Mouse (Mus musculus) left cerebral cortex, adult 9 months (tissue): ENCODE measurements around the gene Prph.
"Not testable (repeated sequence)": the region's sequence is repeated elsewhere in the genome, so short reads cannot be mapped to it uniquely, and the experiment has no call there.

Source experiments
- DNase-seq, 2 experiments: peaks; one replicate each; pipeline ENCODE4 v3.0.0; 2022; ENCODE audit warnings: low spot score in 2 of 2

Gene Prph

DNA sequence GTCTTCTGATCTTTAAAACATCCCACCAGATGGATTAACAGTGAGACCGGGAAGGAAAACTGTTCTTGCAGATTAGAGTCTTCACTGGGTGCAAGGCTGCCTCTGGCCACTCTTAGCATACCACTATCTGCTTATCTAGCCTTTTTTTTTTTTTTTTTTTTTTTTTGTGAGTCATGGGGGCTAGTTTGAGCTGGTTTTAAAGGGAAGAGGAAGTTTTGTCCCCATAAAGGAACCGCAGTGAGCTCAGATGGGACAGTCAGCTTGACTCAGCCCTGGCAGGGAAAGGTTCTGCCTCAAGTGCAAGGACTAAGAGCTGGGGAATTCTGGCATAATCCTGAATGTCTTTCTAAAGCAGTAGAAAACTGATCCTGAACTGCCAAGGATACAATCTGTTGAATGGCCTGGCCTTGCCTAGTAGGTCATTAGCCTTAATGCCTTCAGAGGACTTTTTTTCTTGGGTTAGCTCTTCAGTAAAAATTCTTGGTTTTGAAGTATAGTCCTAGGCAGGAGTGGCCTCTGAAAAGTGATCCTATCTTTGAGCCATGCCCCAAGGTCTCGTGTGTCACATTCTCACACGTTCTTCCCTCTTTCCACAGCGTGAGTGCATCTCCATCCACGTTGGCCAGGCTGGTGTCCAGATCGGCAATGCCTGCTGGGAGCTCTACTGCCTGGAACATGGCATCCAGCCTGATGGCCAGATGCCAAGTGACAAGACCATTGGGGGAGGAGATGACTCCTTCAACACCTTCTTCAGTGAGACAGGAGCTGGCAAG is 21.3 kb upstream of the Prph start:
- no peak for DNase-seq

DNA sequence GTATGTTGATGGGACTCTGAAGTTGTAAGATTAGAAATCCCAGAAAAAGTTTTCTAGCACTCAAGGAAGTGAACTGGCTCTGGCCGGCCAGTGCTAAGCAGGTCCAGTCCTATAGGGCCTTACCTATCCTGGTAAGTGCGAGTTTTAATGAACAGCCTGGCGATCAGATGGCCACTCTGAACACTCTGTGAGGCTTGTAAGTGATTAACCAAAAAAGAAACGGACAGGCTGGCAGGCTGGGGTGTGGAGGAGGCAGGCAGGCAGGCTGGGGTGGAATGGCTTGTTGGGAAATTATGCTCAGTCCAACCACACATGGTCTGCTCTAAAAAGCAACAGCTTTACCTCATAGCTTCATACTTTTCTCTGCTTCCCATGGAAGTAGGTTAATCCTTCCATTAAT is 19.5 kb upstream of the Prph start:
- peak in 1 of 2 experiments; percentile 43 for DNase-seq

DNA sequence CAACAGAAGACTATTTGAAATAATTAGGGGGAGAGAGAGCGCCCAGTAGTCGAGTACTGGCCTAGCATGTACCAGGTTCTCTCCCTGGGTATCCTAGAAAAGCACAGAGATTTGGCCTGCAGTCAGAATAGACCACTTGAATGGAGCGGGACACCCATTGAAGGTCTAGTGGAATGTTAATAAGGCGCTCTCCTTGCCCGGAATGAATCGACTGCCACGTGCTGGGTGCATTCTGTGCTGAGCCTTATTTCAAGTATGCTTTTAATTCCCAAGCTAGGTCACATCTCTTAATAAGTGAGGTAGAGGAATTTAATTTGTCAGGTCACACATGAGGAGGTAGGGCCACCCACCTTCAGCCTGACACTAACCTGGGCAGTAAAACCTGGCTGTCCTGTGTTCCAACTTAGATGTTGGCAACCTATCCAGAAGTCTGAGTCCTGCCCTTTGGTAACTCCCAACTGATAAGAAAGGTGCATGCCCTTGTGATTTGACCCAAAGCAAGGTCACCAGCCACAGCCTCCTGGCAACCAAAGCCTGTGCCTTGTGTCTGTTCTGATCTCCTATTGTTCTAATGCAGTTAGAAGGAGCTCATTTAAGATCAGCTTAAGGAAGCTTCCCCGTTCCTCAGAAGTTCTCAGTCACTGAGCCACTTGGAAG is 18.6 kb upstream of the Prph start:
- no peak for DNase-seq

DNA sequence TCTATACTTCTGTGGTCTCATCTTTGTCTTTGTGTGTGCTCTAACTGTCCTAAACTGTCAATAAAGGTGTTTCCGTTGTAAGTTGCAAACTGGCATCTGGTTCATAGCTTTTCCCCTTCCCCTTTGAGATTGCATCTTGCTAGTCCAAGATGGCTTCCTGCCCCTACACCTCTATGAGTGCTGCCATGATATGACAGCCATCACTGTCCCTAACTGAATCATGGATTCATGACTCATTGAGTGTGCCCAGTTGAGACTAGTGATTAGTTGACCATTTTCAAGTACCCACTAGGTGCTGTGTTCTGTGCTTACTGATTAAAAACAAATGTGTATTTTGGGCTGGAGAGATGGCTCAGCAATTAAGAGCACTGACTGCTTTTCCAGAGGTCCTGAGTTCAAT is 16.9 kb upstream of the Prph start:
- DNase-seq: no peak

DNA sequence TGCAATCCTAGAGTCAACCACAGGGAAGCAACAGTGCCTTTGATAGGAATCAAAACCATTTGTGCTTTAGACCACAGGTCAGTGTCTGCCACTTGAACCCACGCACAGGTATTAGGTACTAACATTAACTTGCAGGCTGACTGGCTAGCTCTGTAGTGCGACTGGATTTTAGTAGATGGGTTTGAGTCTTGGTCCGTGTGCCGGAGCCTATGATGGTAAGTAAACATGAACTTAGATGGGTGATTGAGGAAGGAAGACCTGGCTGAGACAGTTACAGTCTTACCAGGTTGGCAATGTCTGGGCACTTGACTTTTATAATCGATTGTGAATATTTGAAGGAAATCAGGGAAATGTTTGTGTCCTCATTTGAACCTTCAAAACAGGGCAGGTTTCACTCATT is 16.2 kb upstream of the Prph start:
- DNase-seq: no peak

DNA sequence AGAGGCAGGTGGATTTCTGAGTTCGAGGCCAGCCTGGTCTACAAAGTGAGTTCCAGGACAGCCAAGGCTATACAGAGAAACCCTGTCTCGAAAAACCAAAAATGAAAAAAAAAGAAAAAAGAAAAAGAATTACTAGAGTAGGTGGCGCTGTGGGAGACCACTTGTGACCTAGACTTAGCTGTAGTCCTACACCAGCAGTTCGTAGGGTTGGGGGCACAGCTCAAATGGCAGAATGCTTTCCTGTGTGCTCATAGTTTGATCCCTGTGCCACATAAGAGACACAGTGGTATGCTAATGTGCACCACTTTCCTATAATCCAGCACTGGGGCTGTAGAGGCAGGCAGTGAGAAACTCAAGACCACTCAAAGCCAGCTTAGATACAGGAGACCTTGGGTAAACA is 15.7 kb upstream of the Prph start:
- DNase-seq: no peak

DNA sequence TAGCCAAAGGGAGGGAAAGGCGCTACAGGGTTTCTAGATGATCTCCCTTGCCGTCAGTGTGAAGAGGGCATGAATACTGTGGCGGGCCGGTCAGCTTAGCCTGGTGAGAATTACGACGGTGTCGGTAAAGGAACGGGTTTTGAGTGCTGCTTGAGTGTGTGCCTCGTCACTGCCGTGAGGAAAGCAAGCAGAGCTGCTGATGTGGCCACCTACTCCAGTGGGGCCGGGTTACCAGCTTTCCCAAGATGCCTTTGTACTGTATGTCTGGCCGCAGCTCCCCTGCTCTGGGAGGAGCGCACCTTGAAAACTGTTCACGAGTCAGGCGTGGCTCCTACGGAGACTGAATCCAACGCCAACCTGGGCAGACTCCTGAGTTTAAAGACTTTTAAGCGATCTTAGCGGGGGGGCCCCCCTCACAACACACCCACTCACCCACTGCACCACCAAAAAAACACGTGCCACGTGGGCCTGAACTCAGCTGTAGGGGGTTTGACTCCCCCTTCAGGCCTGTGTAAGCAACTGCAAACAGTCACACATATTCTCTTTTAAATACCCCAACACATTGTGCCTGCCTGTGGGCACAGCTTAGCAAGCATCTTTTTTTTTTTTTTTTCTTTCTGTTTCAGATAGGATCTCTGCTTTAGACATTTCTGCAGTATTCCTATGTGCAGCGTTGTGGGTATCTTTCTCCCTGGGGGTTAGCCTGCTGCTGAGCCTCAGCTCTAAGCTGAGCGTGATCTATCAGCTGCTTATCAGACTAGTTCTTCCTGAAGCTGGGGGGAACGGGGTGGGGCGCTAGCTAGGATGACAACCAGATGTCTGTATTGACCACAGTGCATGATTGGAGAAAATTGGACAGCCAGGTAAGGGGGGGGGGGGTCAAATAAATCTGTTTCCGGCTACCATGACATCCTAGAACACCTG is 14.7 kb upstream of the Prph start:
- no peak for DNase-seq

DNA sequence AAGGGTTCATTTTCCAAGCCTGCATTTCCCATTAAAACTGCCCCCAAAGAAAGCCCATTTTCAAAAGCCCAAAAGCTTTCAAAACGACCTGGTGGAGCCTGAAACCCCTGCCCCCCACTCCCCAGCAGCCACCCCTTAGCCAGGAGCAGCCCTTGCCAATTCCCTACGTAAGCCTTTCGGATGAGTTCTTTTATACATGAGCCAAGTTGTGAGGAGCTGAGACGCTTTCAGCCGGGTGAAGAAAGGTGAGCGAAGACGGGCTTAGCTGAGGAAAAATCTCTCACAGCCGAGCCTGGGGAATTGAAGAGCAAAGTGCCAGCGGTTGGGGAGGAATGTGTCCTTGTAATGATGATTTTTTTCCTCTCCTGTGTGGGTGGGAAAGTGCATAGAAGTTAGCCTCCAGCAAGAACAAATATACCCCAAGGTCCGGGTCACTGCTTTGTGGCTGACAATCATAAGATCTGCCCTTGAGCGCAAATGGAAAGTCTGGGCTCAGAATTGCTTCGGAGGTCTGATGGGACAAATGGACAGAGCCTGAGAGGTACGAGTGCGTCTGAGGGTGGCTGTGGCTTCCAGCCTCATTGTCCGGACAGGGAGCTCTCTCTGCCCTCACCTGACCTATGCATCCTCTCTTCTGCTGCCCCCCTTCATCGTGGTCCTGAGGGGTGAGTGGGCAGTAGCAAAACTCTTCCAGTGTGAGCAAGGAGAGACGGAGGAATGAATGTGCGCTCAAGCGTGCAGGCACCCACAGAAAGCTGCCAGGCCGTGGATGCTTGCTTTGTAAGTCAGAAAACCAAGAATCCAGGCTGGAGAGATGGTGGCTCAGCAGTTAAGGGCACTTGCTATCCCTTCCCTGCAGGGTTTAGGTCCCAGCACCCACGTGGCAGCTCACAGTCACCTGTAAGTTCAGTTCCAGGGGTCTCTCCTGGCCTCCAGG is 13.8 kb upstream of the Prph start:
- no peak for DNase-seq

DNA sequence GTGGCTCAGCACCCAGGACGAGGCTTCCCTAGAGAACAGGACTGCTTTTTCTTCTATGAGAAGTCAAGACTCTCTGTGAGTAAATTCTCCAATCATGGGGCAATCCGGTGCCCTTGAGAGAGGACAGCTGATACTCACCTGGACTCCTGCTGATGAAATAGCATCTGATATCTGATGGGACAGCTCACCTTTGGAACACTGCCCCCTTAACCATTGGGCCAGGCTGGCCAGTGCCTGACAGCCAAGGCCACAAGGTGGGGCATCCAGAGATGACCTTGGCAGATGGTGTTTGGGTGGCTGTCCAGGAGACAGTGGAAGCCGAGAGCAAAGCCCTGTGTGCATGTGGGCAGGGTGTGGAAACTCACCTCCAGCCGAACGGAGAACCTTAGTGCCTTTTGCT is 12.6 kb upstream of the Prph start:
- no peak for DNase-seq

DNA sequence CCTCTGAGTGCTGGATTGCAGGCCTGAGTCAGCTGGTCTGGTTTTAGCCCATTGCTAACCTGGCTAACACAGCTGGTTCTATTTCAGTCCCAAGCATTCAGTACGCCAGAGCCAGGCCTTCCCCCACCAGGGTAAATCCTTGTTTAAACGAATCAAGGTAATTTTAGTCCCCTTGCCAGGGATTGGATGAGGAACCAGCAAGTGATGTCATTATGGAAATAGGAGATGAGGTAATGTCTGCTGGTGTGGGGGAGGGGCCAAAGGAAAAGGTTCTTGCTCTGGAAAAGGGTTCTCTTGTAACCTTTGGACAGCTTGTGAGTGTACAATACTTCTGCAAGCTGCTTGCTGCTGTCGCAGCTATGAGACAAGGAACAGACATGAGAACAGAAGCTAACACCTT is 10.1 kb upstream of the Prph start:
- DNase-seq: no peak

DNA sequence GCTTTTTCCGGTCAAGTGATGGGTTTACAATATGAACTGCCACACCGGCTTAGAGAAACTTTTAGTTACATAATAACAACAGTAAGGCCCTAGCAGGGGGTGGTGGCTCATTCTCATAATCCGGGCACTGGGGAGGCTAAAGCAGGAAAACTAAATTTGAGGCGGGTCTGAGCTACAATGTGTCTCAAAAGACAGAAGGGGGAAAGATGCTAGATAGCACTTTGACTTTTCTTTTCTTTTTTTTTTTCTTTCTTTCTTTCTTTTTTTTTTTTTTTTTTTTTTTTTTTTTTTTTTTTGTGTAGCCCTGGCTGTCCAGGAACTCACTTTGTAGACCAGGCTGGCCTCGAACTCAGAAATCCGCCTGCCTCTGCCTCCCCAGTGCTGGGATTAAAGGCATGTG is 9.2 kb upstream of the Prph start:
- DNase-seq: not testable (repeated sequence)

DNA sequence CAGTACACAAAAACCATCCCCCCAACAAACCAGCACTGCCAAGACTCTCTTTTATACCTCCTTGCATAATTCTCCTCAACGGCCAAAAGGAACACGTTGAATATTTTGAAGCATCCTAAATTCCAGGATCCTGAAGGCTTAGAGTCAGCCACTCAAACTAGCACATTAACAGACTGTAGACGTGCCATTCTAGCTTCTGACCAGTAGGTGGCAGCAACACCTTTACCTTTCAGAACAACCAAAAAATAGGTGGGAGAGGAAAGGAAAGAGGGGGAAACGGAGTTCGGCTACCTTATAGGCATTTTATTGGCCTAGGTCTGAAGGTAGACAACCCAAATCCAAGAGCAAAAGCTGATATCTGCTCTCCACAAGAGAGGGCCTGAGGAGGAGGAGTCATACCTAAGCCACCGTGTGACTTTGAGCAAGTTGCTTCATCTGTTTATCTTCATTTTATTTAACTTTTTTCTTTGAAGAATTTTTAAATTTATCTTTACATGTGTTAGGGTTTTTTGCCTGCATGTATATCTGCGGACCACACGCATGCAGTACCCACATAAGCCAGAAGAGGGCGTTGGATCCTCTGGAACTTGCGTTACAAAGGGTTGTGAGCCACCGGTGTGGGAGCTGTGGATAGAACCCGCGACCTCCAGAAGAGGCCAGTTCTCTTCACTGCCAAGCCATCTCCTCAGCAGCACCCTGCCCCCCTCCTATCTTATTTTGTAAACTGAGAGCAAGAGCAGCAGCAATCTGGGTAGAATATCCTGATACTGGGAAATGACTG is 5.3 kb upstream of the Prph start:
- DNase-seq: peak in 1 of 2 experiments; percentile 71

DNA sequence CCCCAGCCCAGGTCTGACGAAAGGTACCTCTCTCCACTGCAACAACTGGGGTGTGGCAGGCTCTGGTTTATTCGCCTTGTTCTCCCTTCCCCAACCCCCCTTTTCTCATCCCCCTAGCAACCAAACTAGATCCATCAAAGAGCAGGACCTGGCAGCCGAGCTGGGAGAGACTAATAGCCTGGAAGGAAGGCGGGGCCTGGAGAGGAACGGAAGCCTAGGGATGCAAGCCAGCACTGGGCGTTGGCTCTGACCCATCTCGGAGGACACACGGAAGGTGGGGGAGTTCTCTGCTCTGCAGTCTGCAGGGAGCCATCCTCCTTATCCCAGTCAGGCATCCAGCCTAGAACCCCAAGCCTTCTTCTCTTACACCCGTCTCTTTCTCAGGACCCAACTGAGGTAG is 1.6 kb upstream of the Prph start:
- no peak for DNase-seq

DNA sequence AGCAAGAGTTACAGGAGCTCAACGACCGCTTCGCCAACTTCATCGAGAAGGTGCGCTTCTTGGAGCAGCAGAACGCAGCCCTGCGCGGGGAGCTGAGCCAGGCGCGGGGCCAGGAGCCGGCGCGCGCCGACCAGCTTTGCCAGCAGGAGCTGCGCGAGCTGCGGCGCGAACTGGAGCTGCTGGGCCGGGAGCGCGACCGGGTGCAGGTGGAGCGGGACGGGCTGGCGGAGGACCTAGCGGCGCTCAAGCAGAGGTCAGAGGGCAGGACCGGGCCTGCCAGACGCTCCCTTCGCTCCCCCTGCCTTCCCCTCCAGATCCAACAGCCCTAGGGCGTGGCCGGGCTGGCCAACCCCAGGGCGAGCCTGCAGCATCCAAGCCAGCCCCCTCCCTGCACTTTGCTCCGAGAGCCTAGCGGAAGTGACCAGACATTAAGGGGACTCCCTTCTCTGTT is 562 bp downstream of the Prph start:
- DNase-seq: no peak

DNA sequence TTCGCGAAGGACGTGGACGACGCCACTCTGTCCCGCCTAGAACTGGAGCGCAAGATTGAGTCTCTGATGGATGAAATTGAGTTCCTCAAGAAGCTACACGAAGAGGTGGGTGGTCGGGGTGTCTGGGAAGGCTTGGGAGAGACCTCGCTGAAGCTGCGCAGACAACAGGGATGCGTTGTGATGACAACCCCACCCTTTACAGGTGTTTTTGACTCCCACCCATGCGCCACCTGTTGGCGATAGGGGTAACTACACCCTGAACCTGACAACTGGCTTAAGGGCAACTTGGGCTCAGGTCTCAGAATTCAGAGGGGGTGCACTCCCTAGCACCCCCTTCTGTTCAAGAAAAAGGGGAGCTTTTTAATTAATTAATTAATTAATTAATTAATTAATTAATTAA is 1.4 kb downstream of the Prph start:
- no peak for DNase-seq

DNA sequence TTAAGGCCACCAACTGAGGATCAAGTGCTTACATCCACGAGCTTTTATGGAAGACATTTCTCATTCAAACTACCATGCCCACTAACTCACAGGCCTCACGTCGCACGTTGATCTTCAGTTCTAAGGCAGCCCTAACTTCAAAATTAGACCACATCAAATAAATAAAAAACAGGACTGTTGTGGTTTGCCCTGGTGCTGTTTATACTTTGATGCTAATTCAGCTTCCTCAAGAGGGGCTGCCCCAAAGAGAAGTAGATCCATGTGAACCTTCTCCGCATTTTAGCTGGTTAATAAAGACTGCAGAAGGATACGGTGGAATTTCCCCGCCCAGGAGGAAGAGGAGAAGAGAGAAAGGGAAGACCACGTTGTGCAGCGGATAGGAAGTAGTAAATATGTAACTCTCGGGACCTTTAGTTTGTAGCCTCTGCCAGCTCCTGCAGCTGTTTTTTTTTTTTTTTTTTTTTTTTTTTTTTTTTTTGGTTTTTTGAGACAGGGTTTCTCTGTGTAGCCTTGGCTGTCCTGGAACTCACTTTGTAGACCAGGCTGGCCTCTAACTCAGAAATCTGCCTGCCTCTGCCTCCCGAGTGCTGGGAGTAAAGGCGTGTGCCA is 10.7 kb downstream of the Prph start:
- no peak for DNase-seq

DNA sequence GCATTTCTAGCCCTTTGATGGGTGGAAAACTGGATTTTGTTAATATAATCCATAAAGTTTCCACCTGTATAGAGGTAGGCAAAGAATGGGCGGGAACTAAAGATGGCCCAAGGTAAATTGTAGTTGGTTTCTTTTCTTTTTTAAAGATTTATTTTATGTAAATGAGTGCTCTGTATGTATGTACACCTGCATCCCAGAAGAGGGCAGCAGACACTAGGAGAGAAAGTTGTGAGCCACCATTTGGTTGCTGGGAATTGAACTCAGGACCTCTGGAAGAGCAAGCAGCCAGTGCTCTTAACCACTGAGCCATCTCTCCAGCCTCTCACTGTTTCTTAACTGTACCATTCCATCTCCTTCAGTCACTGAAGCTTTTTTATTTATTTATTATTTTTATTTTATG is 17.0 kb downstream of the Prph start:
- no peak for DNase-seq

DNA sequence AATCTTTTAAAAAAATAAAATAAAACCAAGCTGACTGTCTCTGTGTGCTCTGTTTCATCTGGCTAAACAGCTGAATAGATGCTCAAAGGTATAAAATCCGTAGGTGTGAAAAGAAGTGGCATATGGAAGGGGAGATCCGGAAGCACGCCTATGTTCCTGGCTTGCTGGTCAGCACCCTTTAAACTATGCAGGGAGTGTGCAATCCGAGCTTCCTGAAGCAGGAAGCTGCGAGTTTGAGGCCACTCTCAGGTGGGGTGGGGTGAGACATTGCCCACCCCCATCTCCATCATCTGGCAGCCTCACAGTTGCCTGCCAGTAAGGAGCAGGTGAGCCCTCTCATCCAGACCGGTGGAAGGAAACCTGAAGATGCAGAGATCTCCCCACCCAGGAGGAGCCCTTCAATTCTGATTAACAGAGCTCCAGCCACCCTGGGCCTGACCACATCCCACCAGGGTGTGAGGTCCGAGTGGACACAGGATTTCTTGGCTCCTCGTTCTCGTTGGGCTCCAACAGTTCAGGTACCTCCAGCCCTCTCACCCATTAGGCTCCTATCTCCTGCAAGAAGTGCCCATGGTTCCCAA is 19.1 kb downstream of the Prph start, which contains the start of gene Troap:
TSS of gene Troap (plus strand) at position 557 of the 581 bp plus-strand sequence.
- DNase-seq: no peak

DNA sequence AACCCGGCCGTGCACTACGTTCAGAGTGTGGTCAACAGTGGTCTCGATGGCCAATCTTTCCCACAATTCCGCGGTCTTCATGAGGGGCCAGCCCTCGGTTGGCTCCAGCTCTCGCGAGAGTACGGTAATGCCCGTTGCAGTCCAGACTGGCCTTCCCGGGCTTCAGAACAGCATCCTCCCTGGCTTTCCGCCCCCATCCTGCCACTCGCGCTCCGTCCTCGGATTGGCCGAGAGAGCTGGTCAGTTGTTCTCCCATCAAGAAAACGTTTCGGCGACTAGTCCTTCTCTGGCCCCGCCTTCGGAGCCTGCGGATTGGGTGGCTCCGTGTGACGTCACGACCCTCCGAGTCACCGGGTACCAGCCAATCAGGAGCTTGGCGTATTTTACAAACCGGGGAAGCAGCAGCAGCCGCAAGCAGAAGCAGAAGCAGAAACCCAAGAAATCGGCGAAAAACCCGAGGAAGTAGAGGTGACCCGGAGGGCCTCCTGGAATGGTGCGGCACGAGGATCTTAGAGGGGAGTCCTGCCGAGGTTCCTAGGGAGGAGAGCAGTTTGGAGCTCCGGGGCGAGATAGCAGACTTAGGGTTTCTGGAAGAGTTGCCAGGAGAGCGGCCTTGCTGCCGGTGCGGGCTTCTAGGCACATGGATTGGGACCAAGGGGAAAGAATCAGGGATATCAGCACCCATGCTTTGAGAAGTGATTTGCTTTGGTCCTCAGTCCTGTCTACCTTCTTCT is 19.8 kb downstream of the Prph start:
- peak; percentile 94 to 98 for DNase-seq
